Mouse (Mus musculus) ES-E14 (cell line): ENCODE data around the gene Grasp. TPM values are rescaled to one million over a fixed set of nuclear protein-coding genes. Genes with fewer than 3 reads are reported as not detected.

Source experiments
- DNase-seq: peaks from one replicate; pipeline ENCODE4 v3.0.0-alpha.2; 2013; ENCODE audit warnings: low read depth, low spot score
- H3K27ac ChIP-seq: 2 replicates; pipeline ENCODE4 v1.5.1; 2012; ENCODE audit warnings: low read depth, mild to moderate bottlenecking, low read length, moderate library complexity, mixed read lengths; ENCODE audit not compliant: poor library complexity, insufficient read depth, severe bottlenecking
- H3K36me3 ChIP-seq: 2 replicates; pipeline ENCODE4 v1.6.1; 2012; ENCODE audit warnings: mild to moderate bottlenecking, low read length, moderate library complexity, mixed read lengths; ENCODE audit not compliant: control insufficient read depth, poor library complexity, insufficient read depth, severe bottlenecking
- H3K4me1 ChIP-seq, 2 experiments: fragments of 150-350 bp in 1 of 2; sonication (generic) in 1 of 2; 2 replicates each; pipeline ENCODE4 v1.6.1; 2012; ENCODE audit warnings: low read length in 2 of 2, mild to moderate bottlenecking in 1 of 2, mixed read lengths in 1 of 2; ENCODE audit not compliant: control insufficient read depth in 2 of 2, insufficient read depth in 2 of 2, poor library complexity in 1 of 2
- H3K4me3 ChIP-seq, 2 experiments: fragments of 150-350 bp in 1 of 2; sonication (generic) in 1 of 2; 2 replicates each; pipeline ENCODE4 v1.5.1; 2012; ENCODE audit warnings: low read length in 2 of 2, low read depth in 1 of 2, mild to moderate bottlenecking in 1 of 2, mixed read lengths in 1 of 2; ENCODE audit not compliant: insufficient read depth in 1 of 2, poor library complexity in 1 of 2, severe bottlenecking in 1 of 2
- H3K9ac ChIP-seq: 2 replicates; pipeline ENCODE4 v1.6.1; 2012; ENCODE audit warnings: low read depth, mild to moderate bottlenecking, low read length, mixed read lengths; ENCODE audit not compliant: poor library complexity, insufficient read depth, severe bottlenecking
- H3K9me3 ChIP-seq: fragments of 150-350 bp; sonication (generic); 2 replicates; pipeline ENCODE4 v1.6.1; 2012; ENCODE audit warnings: low read depth, mild to moderate bottlenecking, low read length; ENCODE audit not compliant: control insufficient read depth, insufficient read depth
- CHD2 ChIP-seq: IDR thresholded peaks from 2 replicates; pipeline ENCODE4 v1.6.1; 2014; ENCODE audit warnings: mild to moderate bottlenecking, low read depth, low read length, inconsistent platforms
- HCFC1 ChIP-seq: IDR thresholded peaks from 2 replicates; pipeline ENCODE4 v1.6.1; 2012; ENCODE audit warnings: low read length, inconsistent platforms, borderline replicate concordance; ENCODE audit not compliant: insufficient read depth
- MAFK ChIP-seq: IDR thresholded peaks from 2 replicates; pipeline ENCODE4 v1.6.1; 2014; ENCODE audit warnings: mild to moderate bottlenecking, low read depth, low read length, inconsistent platforms; ENCODE audit not compliant: insufficient read depth
- ZC3H11A ChIP-seq: IDR thresholded peaks from 2 replicates; pipeline ENCODE4 v1.6.1; 2012; ENCODE audit warnings: low read depth, mild to moderate bottlenecking, inconsistent platforms, low read length, borderline replicate concordance
- ZNF384 ChIP-seq: IDR thresholded peaks from 2 replicates; pipeline ENCODE4 v1.6.1; 2012; ENCODE audit warnings: low read depth, low read length, inconsistent platforms
- in situ Hi-C, 2 experiments: fragments of 600-800 bp; cut with MboI; formaldehyde crosslinking; loops; one replicate each; pipeline ENCODE4 v1.15.1; 2025; ENCODE audit warnings: low sequenced_read_pairs in 2 of 2, inconsistent platforms in 1 of 2; ENCODE audit not compliant: unreplicated experiment in 2 of 2
- total RNA-seq: library from RNA; depleted of rRNA; stranded (reverse); fragments of 300-350 nt; gene quantifications from 2 replicates; pipeline ENCODE4 v1.2.3, GENCODE M21; 2012

The Grasp gene
- total RNA-seq, 1 experiment: 12.9 TPM

GRCm38 (mm10) chr15:101239821-101240220, 15.8 kb downstream of the Grasp start:
- no peak overlapping the region for H3K27ac ChIP-seq
- H3K9me3 ChIP-seq: no peaks in the 10 kb centered on the region
- peaks cover 0 to 27% of the 10 kb centered on the region in 2 experiments; a peak in 3 of 4 replicates for H3K4me1 ChIP-seq
- H3K9ac ChIP-seq: no peak overlapping the region; the same call in 1 of the 2 replicates
- no peaks in the 10 kb centered on the region for H3K36me3 ChIP-seq
- TF ChIP-seq ZNF384: no peak
- TF ChIP-seq ZC3H11A: no peak
- no peak for TF ChIP-seq HCFC1
- no peak for TF ChIP-seq CHD2
- no peak for TF ChIP-seq MAFK
- no peak overlapping the region for H3K4me3 ChIP-seq
- in situ Hi-C loops: no loop called here
- DNase-seq: no peak

- DNase-seq: peak; percentile 77
- Histone ChIP-seq H3K9me3 (no peaks in the 10 kb centered on the region), H3K36me3 (no peaks in the 10 kb centered on the region), H3K4me1 (peaks cover 0 to 22% of the 10 kb centered on the region in 2 experiments; a peak in 3 of 4 replicates), H3K9ac (peak overlapping the region; percentile 9; the same call in 1 of the 2 replicates), H3K4me3 (no peak overlapping the region), H3K27ac (no peak overlapping the region)
- in situ Hi-C loops: no loop called here
- TF ChIP-seq ZNF384 (no peak), ZC3H11A (0 out of 2 replicates have a peak, but pooled peaks have one; percentile 60)
Measured at GRCm38 (mm10) chr15:101240799-101241204, 16.8 kb downstream of the Grasp start.

- TF ChIP-seq MAFK (no peak), ZNF384 (no peak), ZC3H11A (no peak), CHD2 (no peak), HCFC1 (no peak)
- no peaks in the 10 kb centered on the region for H3K9me3 ChIP-seq
- no peak overlapping the region for H3K27ac ChIP-seq
- peak overlapping the region; percentile 9; the same call in 1 of the 2 replicates for H3K9ac ChIP-seq
- in situ Hi-C loops: no loop called here
- no peak for DNase-seq
- peaks cover 0 to 21% of the 10 kb centered on the region in 2 experiments; a peak in 2 of 4 replicates for H3K4me1 ChIP-seq
- no peaks in the 10 kb centered on the region for H3K36me3 ChIP-seq
- H3K4me3 ChIP-seq: no peak overlapping the region
Measured at GRCm38 (mm10) chr15:101241236-101241635, 17.2 kb downstream of the Grasp start.

DNA sequence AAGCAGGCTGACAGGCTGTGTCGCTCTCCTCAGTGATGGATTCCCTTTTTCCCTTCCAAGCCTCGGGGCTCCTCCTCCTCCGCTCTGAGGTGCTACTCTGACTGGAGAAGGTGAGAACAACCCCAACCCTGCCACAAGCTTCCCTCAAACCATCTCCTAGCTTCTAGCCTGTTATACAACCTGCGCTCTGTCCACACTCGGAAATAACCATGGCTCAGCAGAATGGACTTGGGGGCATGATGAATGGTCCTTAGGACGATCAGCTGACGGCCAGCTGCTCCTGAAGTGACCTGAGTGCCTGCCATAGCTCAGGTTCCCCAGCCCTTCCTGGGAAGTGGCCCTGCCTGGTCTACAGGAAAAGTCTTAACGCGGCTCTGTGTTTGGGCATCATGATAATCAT, 17.9 kb downstream of the Grasp start:
- Histone ChIP-seq H3K4me3 (no peak overlapping the region), H3K9ac (no peak overlapping the region), H3K4me1 (peaks cover 0 to 21% of the 10 kb centered on the region in 2 experiments; a peak in 2 of 4 replicates), H3K9me3 (no peaks in the 10 kb centered on the region), H3K36me3 (no peaks in the 10 kb centered on the region), H3K27ac (no peak overlapping the region)
- TF ChIP-seq CHD2 (no peak), ZC3H11A (no peak), MAFK (no peak), HCFC1 (no peak), ZNF384 (no peak)
- in situ Hi-C loops: no loop called here
- no peak for DNase-seq

DNA sequence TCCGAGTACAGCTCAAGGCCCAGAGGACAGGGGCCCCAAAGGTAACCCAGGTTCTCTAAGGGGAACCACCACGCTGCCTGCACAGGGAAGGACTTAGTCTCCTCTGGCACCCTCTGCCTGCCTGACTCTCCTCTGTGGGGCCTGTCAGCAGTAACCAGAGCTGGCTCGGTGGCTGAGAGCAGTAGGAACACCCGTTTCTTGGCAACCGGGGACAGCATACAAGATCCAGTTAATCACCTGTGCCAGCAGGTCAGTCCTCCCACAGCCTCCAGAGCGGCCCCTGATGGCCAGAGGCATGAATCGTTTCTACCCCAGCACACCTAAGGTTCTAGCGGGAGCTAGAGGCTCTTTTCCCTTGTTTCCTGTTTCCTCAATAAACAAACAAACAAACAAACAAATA, 18.7 kb downstream of the Grasp start:
- Histone ChIP-seq H3K4me1 (peaks cover 0 to 18% of the 10 kb centered on the region in 2 experiments; a peak in 2 of 4 replicates), H3K27ac (no peak overlapping the region), H3K9ac (no peak overlapping the region), H3K36me3 (no peaks in the 10 kb centered on the region), H3K9me3 (no peaks in the 10 kb centered on the region), H3K4me3 (no peak overlapping the region)
- DNase-seq: no peak
- TF ChIP-seq CHD2 (no peak), ZNF384 (no peak), MAFK (no peak), HCFC1 (no peak), ZC3H11A (no peak)
- in situ Hi-C loops: no loop called here
